Mouse (Mus musculus): ENCODE data around the gene Klhl22. TPM values are rescaled to one million over a fixed set of nuclear protein-coding genes. Genes with fewer than 3 reads are reported as not detected.
A peak's percentile ranks its signal among the peaks of the same experiment; 100 is the strongest.

Klhl22 gene
- polyA plus RNA-seq, 1 experiment from 2014 or later = 54.6 TPM

- no peak overlapping the region for H3K4me2 ChIP-seq (ENCODE audit: low read depth, low read length, severe bottlenecking)
- no peak overlapping the region for H3K4me3 ChIP-seq (ENCODE audit: low read depth, low read length)
- no peak for DNase-seq (ENCODE audit: low spot score)
These were observed 1.7 kb downstream of the Klhl22 start for GRCm38 (mm10) chr16:17761074-17761473.

GRCm38 (mm10) chr16:17764108-17764511 is 4.7 kb downstream of the Klhl22 start:
- no peak for DNase-seq (ENCODE audit: low spot score)
- WGBS = 94% methylated on average over 4 of the region's 4 CpGs
- H3K4me3 ChIP-seq (ENCODE audit: low read depth, low read length) = no peak overlapping the region
- H3K27me3 ChIP-seq (ENCODE audit: control insufficient read depth, insufficient read depth, low read length) = no peaks in the 10 kb centered on the region
- no peaks in the 10 kb centered on the region for H3K9me3 ChIP-seq (ENCODE audit: control insufficient read depth, low read length)
- H3K4me1 ChIP-seq (replicated peaks; ENCODE audit: control insufficient read depth, insufficient read depth, low read length) = 0 out of 2 replicates have a peak, but pooled peaks cover 2% of the 10 kb centered on the region
- H3K27ac ChIP-seq (ENCODE audit: low read depth, low read length) = no peak overlapping the region
- H3K9ac ChIP-seq (ENCODE audit: low read length) = no peak overlapping the region
- no peak for ATAC-seq (replicated peaks; ENCODE audit: low FRiP score)
- H3K4me2 ChIP-seq (ENCODE audit: low read depth, low read length, severe bottlenecking) = no peak overlapping the region
- no peaks in the 10 kb centered on the region; the same call in 1 of the 2 replicates for H3K36me3 ChIP-seq (ENCODE audit: control insufficient read depth, insufficient read depth, low read length)

More at GRCm38 (mm10) chr16:17761074-17761473, 1.7 kb downstream of the Klhl22 start:
- Histone ChIP-seq H3K27me3 (ENCODE audit: control insufficient read depth, insufficient read depth, low read length) (no peaks in the 10 kb centered on the region; the same call in 1 of the 2 replicates), H3K9ac (ENCODE audit: low read length) (no peak overlapping the region), H3K9me3 (ENCODE audit: control insufficient read depth, low read length) (no peaks in the 10 kb centered on the region), H3K36me3 (ENCODE audit: control insufficient read depth, insufficient read depth, low read length) (no peaks in the 10 kb centered on the region; the same call in 1 of the 2 replicates), H3K27ac (ENCODE audit: low read depth, low read length) (no peak overlapping the region), H3K4me1 (replicated peaks; ENCODE audit: control insufficient read depth, insufficient read depth, low read length) (0 out of 2 replicates have a peak, but pooled peaks cover 2% of the 10 kb centered on the region)
- ATAC-seq (replicated peaks; ENCODE audit: low FRiP score) = no peak
- 83% methylated on average over 1 of the region's 1 CpGs for WGBS

- no peak overlapping the region for H3K9ac ChIP-seq (ENCODE audit: low read length)
- no peaks in the 10 kb centered on the region for H3K9me3 ChIP-seq (ENCODE audit: control insufficient read depth, low read length)
- no peak for DNase-seq (ENCODE audit: low spot score)
- no peaks in the 10 kb centered on the region for H3K4me1 ChIP-seq (replicated peaks; ENCODE audit: control insufficient read depth, insufficient read depth, low read length)
- H3K27ac ChIP-seq (ENCODE audit: low read depth, low read length) = no peak overlapping the region
- H3K4me3 ChIP-seq (ENCODE audit: low read depth, low read length) = no peak overlapping the region
- no peaks in the 10 kb centered on the region; the same call in 1 of the 2 replicates for H3K36me3 ChIP-seq (ENCODE audit: control insufficient read depth, insufficient read depth, low read length)
- no peak for ATAC-seq (replicated peaks; ENCODE audit: low FRiP score)
- no peak overlapping the region for H3K4me2 ChIP-seq (ENCODE audit: low read depth, low read length, severe bottlenecking)
- WGBS = 88% methylated on average over 7 of the region's 7 CpGs
- no peaks in the 10 kb centered on the region for H3K27me3 ChIP-seq (ENCODE audit: control insufficient read depth, insufficient read depth, low read length)
These were observed 9.4 kb downstream of the Klhl22 start for GRCm38 (mm10) chr16:17768834-17769233.

- ATAC-seq (replicated peaks; ENCODE audit: low FRiP score) (no peak), DNase-seq (ENCODE audit: low spot score) (no peak)
- no peak overlapping the region for H3K4me3 ChIP-seq (ENCODE audit: low read depth, low read length)
- no peak overlapping the region for H3K4me2 ChIP-seq (ENCODE audit: low read depth, low read length, severe bottlenecking)
- H3K36me3 ChIP-seq (ENCODE audit: control insufficient read depth, insufficient read depth, low read length) = no peaks in the 10 kb centered on the region
- no peaks in the 10 kb centered on the region for H3K27me3 ChIP-seq (ENCODE audit: control insufficient read depth, insufficient read depth, low read length)
- 82% methylated on average over 4 of the region's 4 CpGs for WGBS
- no peaks in the 10 kb centered on the region for H3K9me3 ChIP-seq (ENCODE audit: control insufficient read depth, low read length)
- no peak overlapping the region for H3K27ac ChIP-seq (ENCODE audit: low read depth, low read length)
- H3K4me1 ChIP-seq (replicated peaks; ENCODE audit: control insufficient read depth, insufficient read depth, low read length) = no peaks in the 10 kb centered on the region
- no peak overlapping the region for H3K9ac ChIP-seq (ENCODE audit: low read length)
These were observed 11.9 kb downstream of the Klhl22 start for GRCm38 (mm10) chr16:17771117-17771865.

- H3K27ac ChIP-seq (ENCODE audit: low read depth, low read length) = no peak overlapping the region
- H3K36me3 ChIP-seq (ENCODE audit: control insufficient read depth, insufficient read depth, low read length) = no peaks in the 10 kb centered on the region
- ATAC-seq (replicated peaks; ENCODE audit: low FRiP score) (no peak), DNase-seq (ENCODE audit: low spot score) (peak; percentile 70)
- no peaks in the 10 kb centered on the region for H3K4me1 ChIP-seq (replicated peaks; ENCODE audit: control insufficient read depth, insufficient read depth, low read length)
- no peak overlapping the region for H3K9ac ChIP-seq (ENCODE audit: low read length)
- H3K27me3 ChIP-seq (ENCODE audit: control insufficient read depth, insufficient read depth, low read length) = no peaks in the 10 kb centered on the region
- no peak overlapping the region for H3K4me2 ChIP-seq (ENCODE audit: low read depth, low read length, severe bottlenecking)
- no peak overlapping the region for H3K4me3 ChIP-seq (ENCODE audit: low read depth, low read length)
- no peaks in the 10 kb centered on the region for H3K9me3 ChIP-seq (ENCODE audit: control insufficient read depth, low read length)
- 61% methylated on average over 11 of the region's 11 CpGs for WGBS
These were observed 17.4 kb downstream of the Klhl22 start for GRCm38 (mm10) chr16:17776828-17777227.

- no peak overlapping the region for H3K4me3 ChIP-seq (ENCODE audit: low read depth, low read length)
- H3K4me1 ChIP-seq (replicated peaks; ENCODE audit: control insufficient read depth, insufficient read depth, low read length) = no peaks in the 10 kb centered on the region
- ATAC-seq (replicated peaks; ENCODE audit: low FRiP score) (no peak), DNase-seq (ENCODE audit: low spot score) (no peak)
- 93% methylated on average over 4 of the region's 4 CpGs for WGBS
- H3K27ac ChIP-seq (ENCODE audit: low read depth, low read length) = no peak overlapping the region
- no peaks in the 10 kb centered on the region for H3K9me3 ChIP-seq (ENCODE audit: control insufficient read depth, low read length)
- H3K9ac ChIP-seq (ENCODE audit: low read length) = no peak overlapping the region
- H3K36me3 ChIP-seq (ENCODE audit: control insufficient read depth, insufficient read depth, low read length) = no peaks in the 10 kb centered on the region
- H3K4me2 ChIP-seq (ENCODE audit: low read depth, low read length, severe bottlenecking) = no peak overlapping the region
- no peaks in the 10 kb centered on the region for H3K27me3 ChIP-seq (ENCODE audit: control insufficient read depth, insufficient read depth, low read length)
These were observed 18.8 kb downstream of the Klhl22 start for GRCm38 (mm10) chr16:17778223-17778622.

- no peak overlapping the region for H3K4me2 ChIP-seq (ENCODE audit: low read depth, low read length, severe bottlenecking)
- DNase-seq (ENCODE audit: low spot score) (no peak), ATAC-seq (replicated peaks; ENCODE audit: low FRiP score) (no peak)
- no peak overlapping the region for H3K9ac ChIP-seq (ENCODE audit: low read length)
- H3K4me1 ChIP-seq (replicated peaks; ENCODE audit: control insufficient read depth, insufficient read depth, low read length) = no peaks in the 10 kb centered on the region
- H3K9me3 ChIP-seq (ENCODE audit: control insufficient read depth, low read length) = no peaks in the 10 kb centered on the region
- no peaks in the 10 kb centered on the region for H3K27me3 ChIP-seq (ENCODE audit: control insufficient read depth, insufficient read depth, low read length)
- no peak overlapping the region for H3K4me3 ChIP-seq (ENCODE audit: low read depth, low read length)
- H3K36me3 ChIP-seq (ENCODE audit: control insufficient read depth, insufficient read depth, low read length) = no peaks in the 10 kb centered on the region
- WGBS = 94% methylated on average over 1 of the region's 1 CpGs
- H3K27ac ChIP-seq (ENCODE audit: low read depth, low read length) = no peak overlapping the region
These were observed 20.3 kb downstream of the Klhl22 start for GRCm38 (mm10) chr16:17779692-17780091.

- 54% methylated on average over 3 of the region's 3 CpGs for WGBS
- no peak overlapping the region for H3K9ac ChIP-seq (ENCODE audit: low read length)
- no peak for DNase-seq (ENCODE audit: low spot score)
These were observed 25.9 kb downstream of the Klhl22 start for GRCm38 (mm10) chr16:17785337-17785736.

GRCm38 (mm10) chr16:17792728-17793127 is 33.3 kb downstream of the Klhl22 start:
- 66% methylated on average over 3 of the region's 3 CpGs for WGBS
- H3K4me1 ChIP-seq (replicated peaks; ENCODE audit: control insufficient read depth, insufficient read depth, low read length) = peaks cover 4% of the 10 kb centered on the region; the same call in 1 of the 2 replicates
- no peak overlapping the region for H3K27ac ChIP-seq (ENCODE audit: low read depth, low read length)
- H3K4me3 ChIP-seq (ENCODE audit: low read depth, low read length) = no peak overlapping the region
- DNase-seq (ENCODE audit: low spot score) (no peak), ATAC-seq (replicated peaks; ENCODE audit: low FRiP score) (no peak)
- 0 out of 2 replicates have a peak, but pooled peaks cover 2% of the 10 kb centered on the region for H3K36me3 ChIP-seq (ENCODE audit: control insufficient read depth, insufficient read depth, low read length)
- H3K9ac ChIP-seq (ENCODE audit: low read length) = no peak overlapping the region
- no peak overlapping the region for H3K4me2 ChIP-seq (ENCODE audit: low read depth, low read length, severe bottlenecking)
- H3K27me3 ChIP-seq (ENCODE audit: control insufficient read depth, insufficient read depth, low read length) = peaks cover 22% of the 10 kb centered on the region
- H3K9me3 ChIP-seq (ENCODE audit: control insufficient read depth, low read length) = no peaks in the 10 kb centered on the region

More at GRCm38 (mm10) chr16:17785337-17785736, 25.9 kb downstream of the Klhl22 start:
- Histone ChIP-seq H3K9me3 (ENCODE audit: control insufficient read depth, low read length) (no peaks in the 10 kb centered on the region), H3K4me1 (replicated peaks; ENCODE audit: control insufficient read depth, insufficient read depth, low read length) (no peaks in the 10 kb centered on the region), H3K27me3 (ENCODE audit: control insufficient read depth, insufficient read depth, low read length) (no peaks in the 10 kb centered on the region), H3K4me2 (ENCODE audit: low read depth, low read length, severe bottlenecking) (no peak overlapping the region), H3K36me3 (ENCODE audit: control insufficient read depth, insufficient read depth, low read length) (no peaks in the 10 kb centered on the region; the same call in 1 of the 2 replicates), H3K27ac (ENCODE audit: low read depth, low read length) (no peak overlapping the region), H3K4me3 (ENCODE audit: low read depth, low read length) (no peak overlapping the region)
- no peak for ATAC-seq (replicated peaks; ENCODE audit: low FRiP score)

All from forebrain, embryonic 11.5 days (tissue).